Mouse (Mus musculus) adrenal gland, postnatal 25 days (tissue): ENCODE measurements at regions not wholly inside any gene's neighbourhood (a gene's known extent, or its start where the extent isn't known, plus 50 kb on each side); places are given as distances from the start of the nearest gene placed in this dataset.
A peak's percentile ranks its signal among the peaks of the same experiment; 100 is the strongest.

ENCODE experiments used
- DNase-seq: peaks from one replicate; pipeline ENCODE4 v3.0.0; 2021; ENCODE audit warnings: mixed read lengths

GRCm38 (mm10) chr15:50423082-50423665 lies 3461.5 kb upstream of the Gm7489 start:
- no peak for DNase-seq

DNA sequence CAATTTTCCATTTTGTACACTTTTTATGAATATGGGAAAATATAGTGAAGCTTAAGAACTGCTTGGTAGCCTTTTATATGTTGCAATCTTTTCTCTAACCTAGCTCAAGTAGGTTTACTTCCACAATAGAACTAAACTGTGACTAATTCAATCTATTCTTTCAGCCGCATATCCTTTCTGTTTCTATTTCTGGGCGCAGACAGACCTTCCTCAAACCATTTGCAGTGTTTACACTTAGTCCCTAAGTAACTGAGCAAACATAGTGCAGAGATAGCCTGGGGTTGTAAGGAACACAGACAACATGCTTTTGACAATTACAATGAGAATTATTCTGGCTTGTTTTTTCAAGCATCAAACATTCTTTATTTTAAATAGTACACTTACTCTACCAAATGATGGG lies 3435.1 kb upstream of the Gm7489 start:
- DNase-seq: no peak

- DNase-seq: no peak
Observed at GRCm38 (mm10) chr15:50472626-50473025, 3412.1 kb upstream of the Gm7489 start.

DNA sequence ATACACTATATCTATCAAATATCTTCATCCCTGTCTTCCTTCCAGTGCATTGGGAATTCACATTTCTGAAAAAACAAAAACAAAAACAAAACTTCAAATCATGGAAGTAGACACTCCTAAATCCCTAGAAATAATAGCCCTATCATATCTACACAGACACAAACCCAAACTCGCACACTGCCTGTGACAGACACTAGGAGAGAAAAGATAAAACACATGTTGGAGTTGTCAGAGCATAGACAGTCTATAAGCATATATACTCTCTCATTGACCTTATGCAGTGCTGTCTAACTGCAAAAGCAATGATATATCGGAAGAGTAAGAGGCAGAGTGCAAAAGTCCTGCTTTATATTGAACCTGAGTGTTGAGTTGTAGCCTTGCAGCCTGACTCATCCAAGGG lies 3386.0 kb upstream of the Gm7489 start:
- DNase-seq: no peak

- DNase-seq: no peak
Observed at GRCm38 (mm10) chr15:50507999-50508624, 3376.6 kb upstream of the Gm7489 start.

- no peak for DNase-seq
Observed at GRCm38 (mm10) chr15:50513036-50513435, 3371.7 kb upstream of the Gm7489 start.

DNA sequence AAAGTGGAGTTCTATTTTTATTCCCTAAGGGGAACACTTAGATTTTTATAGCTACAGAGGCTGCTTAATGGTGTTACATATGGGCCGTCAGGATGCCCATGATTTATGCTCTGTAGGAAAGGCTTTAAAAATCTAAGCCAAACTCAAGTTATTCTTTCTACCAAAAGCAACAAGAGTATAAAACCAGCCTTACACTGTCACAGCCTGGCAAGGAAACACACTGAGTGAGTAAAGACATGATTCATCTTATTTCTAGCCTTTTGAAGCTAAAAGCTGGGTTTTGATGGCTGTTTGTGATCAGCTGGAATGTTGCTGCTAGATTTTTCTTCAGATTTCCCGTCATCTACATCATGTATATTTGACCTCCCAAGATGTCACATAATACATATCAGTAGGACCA lies 3359.9 kb upstream of the Gm7489 start:
- DNase-seq: no peak

DNA sequence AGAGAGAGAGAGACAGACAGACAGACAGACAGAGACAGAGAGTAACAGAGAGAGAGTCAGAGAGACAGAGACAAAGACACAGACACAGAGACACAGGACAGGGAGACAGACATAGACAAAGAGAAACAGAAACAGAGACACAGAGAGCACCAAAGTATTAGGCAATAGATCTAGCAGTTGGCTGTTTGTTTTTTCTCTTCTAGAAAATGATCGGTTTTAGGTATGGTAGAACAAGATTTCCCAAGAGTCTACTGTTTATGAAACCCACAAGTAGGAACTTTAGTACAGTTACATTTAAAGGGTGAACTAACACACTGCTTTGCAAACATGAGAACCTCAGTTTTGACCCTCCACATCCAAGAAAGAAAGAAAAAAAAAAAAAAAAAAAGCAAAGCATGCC lies 3350.2 kb upstream of the Gm7489 start:
- DNase-seq: no peak

DNA sequence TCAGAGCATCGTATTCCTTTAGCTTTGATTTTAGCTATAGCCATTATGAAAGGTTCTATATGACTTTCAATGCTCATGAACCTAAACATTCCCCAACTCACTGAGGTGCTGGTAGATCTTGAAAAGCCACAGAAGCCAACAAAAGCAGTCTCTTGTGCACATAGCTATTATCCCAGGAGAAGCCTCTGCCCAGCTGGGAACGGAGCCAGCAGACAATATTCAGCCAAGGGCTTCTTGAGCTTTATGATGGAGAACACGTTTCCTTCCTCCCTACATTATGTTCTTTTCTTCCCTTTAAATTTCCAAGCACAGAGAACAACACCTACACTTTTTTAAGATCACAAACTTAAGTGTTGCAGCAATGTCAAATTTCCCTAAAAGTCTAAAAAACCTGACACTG lies 3321.1 kb upstream of the Gm7489 start:
- peak; percentile 9 for DNase-seq

GRCm38 (mm10) chr15:50580811-50581210 lies 3303.9 kb upstream of the Gm7489 start:
- DNase-seq: no peak

DNA sequence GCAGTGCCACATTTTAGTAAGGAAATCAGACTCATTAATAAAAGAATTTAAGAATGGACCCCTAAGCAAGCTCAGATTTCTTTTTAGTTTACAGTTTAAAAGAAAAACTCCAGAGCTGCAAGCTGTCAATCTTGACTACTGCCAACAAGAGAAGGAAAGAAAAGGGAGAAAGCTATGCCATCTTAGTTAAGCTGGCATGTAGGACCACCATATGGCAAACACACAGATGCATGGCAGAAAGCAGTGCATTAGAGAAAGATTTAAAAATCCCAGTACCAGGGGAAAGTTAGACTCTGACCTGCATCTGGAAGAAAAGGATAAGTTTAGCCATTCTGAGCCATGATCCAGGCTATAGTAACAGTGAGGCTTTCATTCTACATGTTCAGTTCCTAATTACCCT lies 3300.8 kb upstream of the Gm7489 start:
- DNase-seq: no peak

GRCm38 (mm10) chr15:50585496-50585895 lies 3299.2 kb upstream of the Gm7489 start:
- no peak for DNase-seq
